Mouse (Mus musculus): Measurements from ENCODE around the gene Casq2.
A peak's percentile ranks its signal among the peaks of the same experiment; 100 is the strongest.

Gene Casq2

GRCm38 (mm10) chr3:102164911-102165310, 78.7 kb downstream of the Casq2 start:
- no peak for DNase-seq (ENCODE audit: low read depth, low spot score)

- no peak for DNase-seq (ENCODE audit: low read depth, low spot score)
These were observed 79.5 kb downstream of the Casq2 start for GRCm38 (mm10) chr3:102165536-102166286.

GRCm38 (mm10) chr3:102166287-102166620, 80.0 kb downstream of the Casq2 start:
- DNase-seq (ENCODE audit: low read depth, low spot score) = no peak

DNA sequence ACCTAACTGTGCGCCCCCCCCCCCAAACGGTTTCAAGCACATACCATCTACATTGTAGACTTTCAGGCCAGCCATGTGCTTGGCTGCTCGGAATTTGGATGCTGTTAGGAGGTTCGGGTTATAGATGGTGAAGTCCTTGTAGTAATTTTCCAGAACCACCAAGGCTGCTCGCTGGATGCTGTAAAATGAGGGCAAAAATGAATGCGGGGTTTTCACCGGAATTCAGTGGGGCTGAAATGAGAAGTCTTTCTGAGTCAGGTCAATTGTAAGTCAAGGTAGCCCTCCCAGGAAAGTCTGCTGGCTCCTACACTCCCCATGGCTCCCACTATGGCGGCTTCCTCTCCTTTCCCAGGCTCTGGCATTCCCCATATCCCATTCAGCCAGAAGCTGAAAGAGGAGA, 80.6 kb downstream of the Casq2 start:
- DNase-seq (ENCODE audit: low read depth, low spot score) = no peak

DNA sequence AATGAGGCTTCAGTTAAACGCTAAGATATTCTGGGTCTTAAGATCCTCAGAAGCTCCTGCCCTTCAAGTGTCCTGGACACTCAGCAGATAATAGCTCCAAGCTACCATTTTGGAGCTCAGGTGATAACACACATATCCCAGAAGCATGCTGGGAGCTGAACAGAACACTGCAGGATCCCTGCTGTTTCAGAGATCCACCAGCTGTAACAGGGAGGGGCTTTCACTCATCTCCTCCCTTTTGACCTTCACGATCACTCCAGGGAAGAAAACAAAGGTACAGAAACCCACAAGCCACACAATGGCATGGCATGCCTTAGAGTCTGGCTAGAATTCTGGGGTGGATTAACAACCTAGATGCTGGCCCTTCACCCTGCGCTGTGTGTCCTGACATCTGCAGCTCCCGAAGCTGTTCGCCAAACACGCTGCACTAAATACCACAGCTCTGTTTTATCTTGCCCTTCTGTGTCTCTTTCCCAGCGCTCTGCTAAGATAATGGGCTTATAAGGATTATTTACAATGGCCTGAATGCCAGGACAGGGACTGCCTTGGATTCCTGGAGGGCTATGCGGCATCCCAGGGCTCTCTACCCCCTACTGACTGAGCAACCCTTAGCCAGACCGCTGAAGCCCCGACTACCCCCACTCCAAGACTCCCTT, 81.5 kb downstream of the Casq2 start:
- DNase-seq (ENCODE audit: low read depth, low spot score) = no peak

- DNase-seq (ENCODE audit: low read depth, low spot score) = peak; percentile 87
These were observed 83.1 kb downstream of the Casq2 start for GRCm38 (mm10) chr3:102169197-102169905.

GRCm38 (mm10) chr3:102174118-102174865, 88.1 kb downstream of the Casq2 start:
- DNase-seq (ENCODE audit: low read depth, low spot score) = no peak

DNA sequence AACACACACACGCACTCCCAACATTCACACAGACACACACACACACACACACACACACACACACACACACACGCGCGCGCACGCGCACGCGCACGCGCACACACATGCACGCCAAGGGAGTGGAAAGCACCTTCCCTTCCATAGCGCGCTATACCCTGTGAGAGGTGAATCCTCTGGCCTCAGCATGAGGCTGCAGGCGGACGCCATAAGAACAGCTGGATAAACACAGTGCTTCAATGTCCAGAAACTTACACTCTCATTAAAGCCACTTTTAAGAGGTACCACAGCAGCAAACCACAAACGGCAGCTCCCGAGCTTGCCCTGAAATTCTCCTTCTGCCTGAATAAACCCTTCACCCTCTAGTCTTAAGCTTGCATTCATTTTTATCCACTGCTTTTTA, 89.5 kb downstream of the Casq2 start:
- DNase-seq (ENCODE audit: low read depth, low spot score) = no peak

- DNase-seq (ENCODE audit: low read depth, low spot score) = no peak
These were observed 89.9 kb downstream of the Casq2 start for GRCm38 (mm10) chr3:102176116-102176515.

- no peak for DNase-seq (ENCODE audit: low read depth, low spot score)
These were observed 91.8 kb downstream of the Casq2 start for GRCm38 (mm10) chr3:102177837-102178615.

DNA sequence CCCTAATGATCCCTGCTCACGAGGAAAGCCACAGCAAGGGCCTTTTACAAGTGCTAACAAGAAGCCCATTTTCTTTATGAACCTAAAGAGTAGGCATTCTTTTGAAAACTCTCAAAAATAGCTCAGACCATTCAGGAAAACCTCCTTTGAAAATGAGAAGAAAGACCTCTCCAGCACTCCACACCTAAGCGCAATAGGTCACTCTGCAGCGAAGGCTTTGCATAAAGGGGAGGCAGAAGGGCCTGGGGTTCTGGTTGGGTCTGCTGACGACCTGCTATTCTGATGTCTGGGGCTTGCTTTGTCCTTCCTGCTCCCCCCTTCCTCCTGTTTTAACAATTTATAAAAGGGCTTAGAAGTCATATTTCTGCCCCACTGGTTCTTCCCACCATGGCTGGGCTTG, 93.7 kb downstream of the Casq2 start:
- DNase-seq (ENCODE audit: low read depth, low spot score) = no peak

- DNase-seq (ENCODE audit: low read depth, low spot score) = no peak
These were observed 94.5 kb downstream of the Casq2 start for GRCm38 (mm10) chr3:102180746-102181145.

GRCm38 (mm10) chr3:102181191-102181590, 95.0 kb downstream of the Casq2 start:
- DNase-seq (ENCODE audit: low read depth, low spot score) = no peak

DNA sequence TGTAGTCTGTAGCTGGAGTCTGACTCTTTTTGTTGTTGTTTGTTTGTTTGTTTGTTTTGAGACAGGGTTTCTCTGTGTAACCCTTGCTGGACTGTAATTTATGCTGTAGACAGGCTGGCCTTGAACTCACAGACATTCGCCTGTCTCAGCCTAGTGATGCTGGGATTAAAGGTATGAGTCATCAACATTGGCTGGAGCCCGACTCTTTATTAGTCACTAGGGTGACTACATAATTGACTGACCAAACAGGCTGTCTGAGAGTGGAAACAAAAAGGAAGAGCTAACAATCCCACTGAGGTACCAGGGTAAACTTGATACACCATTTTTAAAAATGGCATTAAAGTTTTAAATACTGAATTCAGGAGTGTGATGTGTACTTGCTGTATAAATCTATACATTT, 96.4 kb downstream of the Casq2 start:
- DNase-seq (ENCODE audit: low read depth, low spot score) = no peak

GRCm38 (mm10) chr3:102184721-102185120, 98.5 kb downstream of the Casq2 start:
- DNase-seq (ENCODE audit: low read depth, low spot score) = no peak

- DNase-seq (ENCODE audit: low read depth, low spot score) = no peak
These were observed 101.2 kb downstream of the Casq2 start for GRCm38 (mm10) chr3:102187401-102187800.

DNA sequence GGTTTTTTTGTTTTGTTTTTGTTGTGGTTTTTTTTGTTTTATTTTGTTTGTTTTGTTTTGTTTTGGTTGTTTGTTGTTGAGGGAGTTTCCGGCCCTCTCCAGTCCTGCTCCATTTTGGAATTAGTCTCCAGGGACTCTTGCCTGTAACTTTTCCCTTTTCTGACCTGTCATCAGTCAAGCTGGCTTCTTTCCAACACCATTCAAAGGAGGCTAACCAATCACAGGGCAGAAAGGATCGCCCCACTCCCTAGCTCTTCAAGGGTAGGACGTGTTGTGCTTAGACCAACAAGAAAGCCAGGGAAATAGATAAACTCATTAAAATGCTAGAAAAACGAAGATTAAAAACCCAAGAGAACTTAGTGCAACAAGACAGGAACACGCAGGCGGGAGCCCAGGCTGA, 102.8 kb downstream of the Casq2 start:
- no peak for DNase-seq (ENCODE audit: low read depth, low spot score)

- no peak for DNase-seq (ENCODE audit: low read depth, low spot score)
These were observed 103.8 kb downstream of the Casq2 start for GRCm38 (mm10) chr3:102190015-102190414.

GRCm38 (mm10) chr3:102190642-102191041, 104.4 kb downstream of the Casq2 start:
- DNase-seq (ENCODE audit: low read depth, low spot score) = no peak

DNA sequence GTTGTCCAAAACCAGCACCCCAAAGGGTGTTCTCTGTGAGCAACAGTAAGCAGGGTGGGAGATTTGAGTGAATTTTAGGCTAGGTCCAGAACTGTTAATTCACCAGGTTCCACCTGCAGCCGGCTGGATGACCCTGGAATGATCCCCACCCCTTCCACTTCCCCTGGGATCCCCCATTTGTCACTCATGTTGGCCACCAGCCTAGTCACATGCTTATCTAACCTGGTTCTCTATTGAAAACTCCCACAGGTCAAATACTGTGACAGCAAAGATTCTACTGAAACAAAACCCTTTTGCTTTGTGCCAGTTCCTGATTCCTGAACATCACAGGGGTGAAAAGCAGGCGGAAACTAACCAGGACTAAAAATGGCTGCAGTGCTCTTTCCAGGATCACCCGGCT, 105.4 kb downstream of the Casq2 start:
- DNase-seq (ENCODE audit: low read depth, low spot score) = no peak

- no peak for DNase-seq (ENCODE audit: low read depth, low spot score)
These were observed 106.4 kb downstream of the Casq2 start for GRCm38 (mm10) chr3:102192621-102193020.
